Mouse (Mus musculus): ENCODE measurements around the gene Retsat.

- TF ChIP-seq POLR2A (IDR thresholded peaks at IDR 0.05; ENCODE audit: borderline replicate concordance, control insufficient read depth, low read depth, low read length) = no peak
- TF ChIP-seq CTCF (IDR thresholded peaks at IDR 0.05; ENCODE audit: control insufficient read depth, insufficient read depth, low read length) = no peak
These were observed 57.2 kb downstream of the Retsat start for GRCm38 (mm10) chr6:72655309-72656052.

All from bone marrow, adult 2 months (tissue).